In the genomic region with DNA sequence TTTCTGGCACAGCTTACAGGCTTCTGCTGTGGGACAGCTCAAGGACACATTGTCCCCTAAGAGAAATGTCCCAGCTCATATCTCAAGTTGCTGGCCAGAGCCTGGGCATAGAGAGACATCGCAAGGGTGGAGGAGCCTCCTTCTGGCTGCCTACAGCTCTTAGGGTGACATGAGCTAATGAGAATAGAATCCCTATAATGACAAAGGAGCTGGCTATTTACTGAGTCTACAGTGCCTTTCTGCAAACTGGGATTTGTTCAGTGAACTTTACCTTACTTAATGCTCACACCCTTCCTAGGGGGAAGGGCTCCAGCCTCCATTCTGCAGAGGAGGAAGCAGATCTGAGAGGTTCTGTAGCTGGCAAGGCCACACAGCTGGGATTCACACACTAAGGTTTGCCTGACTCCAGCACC, we compare ENCODE assay signal across 17 mouse cellular contexts. TPM values are rescaled to one million over a fixed set of nuclear protein-coding genes. Genes with fewer than 3 reads are reported as not detected.
DNase-seq lines count a peak whose midpoint lies in the region; ATAC-seq and TF ChIP-seq lines count a peak whose summit lies in the region.
"Had no signal": no experiment of that assay in that cellular context is flagged by ENCODE, and none has a peak within 500 bp of the region (broad histone marks: within the 10 kb centered on the region; RNA-seq: fewer than 3 reads in every experiment).

No protein-coding gene starts in this region.

- peak overlapping the region; percentile 14; the same call in 1 of the 2 replicates for H3K4me2 ChIP-seq in intestine, embryonic 16.5 days (ENCODE audit: low read depth, low read length)
- H3K4me2 ChIP-seq: embryonic facial prominence, embryonic 15.5 days; midbrain, embryonic 13.5 days; neural tube, embryonic 12.5 days had no signal

- H3K27me3 ChIP-seq in intestine, embryonic 16.5 days (replicated peaks; ENCODE audit: control insufficient read depth, insufficient read depth, low read length): no peaks in the 10 kb centered on the region
- no peaks in the 10 kb centered on the region for H3K27me3 ChIP-seq in cerebellum, adult 2 months (ENCODE audit: control insufficient read depth, insufficient read depth, low read length)
- H3K27me3 ChIP-seq: embryonic facial prominence, embryonic 15.5 days; midbrain, embryonic 13.5 days; neural tube, embryonic 12.5 days had no signal

- 70% methylated on average over 1 of the region's 1 CpGs for WGBS in intestine, embryonic 16.5 days
- WGBS in cerebellum, adult 2 months: 83% methylated on average over 1 of the region's 1 CpGs

- peak overlapping the region; percentile 42 for H3K9ac ChIP-seq in intestine, embryonic 16.5 days (ENCODE audit: low read depth, low read length)
- H3K9ac ChIP-seq: embryonic facial prominence, embryonic 15.5 days; forebrain, postnatal 0 days; liver, embryonic 14.5 days; midbrain, embryonic 13.5 days; neural tube, embryonic 12.5 days had no signal

- no peak for TF ChIP-seq CTCF in cerebellum, adult 2 months (IDR thresholded peaks at IDR 0.05; ENCODE audit: borderline replicate concordance, insufficient read depth, low read depth, low read length)

- DNase-seq in heart, adult 11 months: peak; percentile 76
- no peak for DNase-seq in heart, adult 8-10 months (ENCODE audit: low spot score)
- DNase-seq in Muller cell, postnatal 12 days (ENCODE audit: inconsistent ontology term): peak; percentile 31
- DNase-seq in adrenal gland, postnatal 36 days: peak; percentile 39 to 49
- DNase-seq in spleen, postnatal 10 days (ENCODE audit: low spot score in 2 of 2): no peak
- DNase-seq in spleen, adult 12 weeks (ENCODE audit: low spot score): no peak
- no peak for DNase-seq in cerebellum, adult 2 months
- DNase-seq: cerebellum, adult 9-11 months; forebrain, postnatal 0 days; kidney, adult 11 months had no signal

- no peaks in the 10 kb centered on the region for H3K36me3 ChIP-seq in intestine, embryonic 16.5 days (ENCODE audit: control insufficient read depth, insufficient read depth, low read length)
- H3K36me3 ChIP-seq: embryonic facial prominence, embryonic 15.5 days; midbrain, embryonic 13.5 days; neural tube, embryonic 12.5 days had no signal

- TF ChIP-seq POLR2A in cerebellum, adult 2 months (IDR thresholded peaks at IDR 0.05; ENCODE audit: borderline replicate concordance, insufficient read depth, low read length): no peak

- H3K9me3 ChIP-seq in intestine, embryonic 16.5 days (ENCODE audit: control insufficient read depth, low read length): no peaks in the 10 kb centered on the region
- H3K9me3 ChIP-seq: embryonic facial prominence, embryonic 15.5 days; midbrain, embryonic 13.5 days; neural tube, embryonic 12.5 days had no signal

- peak; percentile 82 for ATAC-seq in intestine, embryonic 16.5 days
- ATAC-seq: CD4-positive, CD25-positive, alpha-beta regulatory T cell, adult 4 months; forebrain, postnatal 0 days; midbrain, embryonic 13.5 days had no signal

- H3K4me1 ChIP-seq in intestine, embryonic 16.5 days (ENCODE audit: control insufficient read depth, insufficient read depth, low read length): peaks cover 20% of the 10 kb centered on the region
- no peaks in the 10 kb centered on the region for H3K4me1 ChIP-seq in cerebellum, adult 2 months (ENCODE audit: control insufficient read depth, insufficient read depth, low read length)
- H3K4me1 ChIP-seq: midbrain, embryonic 13.5 days; neural tube, embryonic 12.5 days had no signal

- H3K27ac ChIP-seq in intestine, embryonic 16.5 days (ENCODE audit: low read length): peak overlapping the region; percentile 57
- H3K27ac ChIP-seq in cerebellum, adult 2 months (ENCODE audit: insufficient read depth, low read length): no peak overlapping the region
- H3K27ac ChIP-seq: layer of hippocampus, adult 2 months; liver, embryonic 14.5 days; midbrain, embryonic 13.5 days; neural tube, embryonic 12.5 days had no signal

- no peak overlapping the region for H3K4me3 ChIP-seq in intestine, embryonic 16.5 days (ENCODE audit: low read length)
- no peak overlapping the region for H3K4me3 ChIP-seq in cerebellum, adult 2 months (replicated peaks; ENCODE audit: insufficient read depth, low read depth, low read length)
- H3K4me3 ChIP-seq: embryonic facial prominence, embryonic 15.5 days; layer of hippocampus, adult 2 months; midbrain, embryonic 13.5 days; neural tube, embryonic 12.5 days had no signal

RNA-seq across cellular contexts. Expression of a gene that starts 41.4 kb away (rescaled TPM):
- over 10,000 TPM in 3 of 4 experiments, 1,000 to 10,000 TPM in 1; 9,382 to 12,072 (median 10,190) TPM for total RNA-seq in heart, adult 8-10 months (2022)
- 100 to 1,000 TPM; 145 to 272 TPM for total RNA-seq in adrenal gland, postnatal 36 days (2021)
- polyA plus RNA-seq in intestine, embryonic 16.5 days (2015; fragmentation: Nextera tagmentation; extraction: Ambion mirVana): 1,080 and 1,114 TPM in 2 replicates
- polyA plus RNA-seq in cerebellum, adult 2 months (2012; rRNA removed): 157 and 170 TPM in 2 replicates

Comparison
In these comparisons a context has a peak if more than half of its experiments do, and no peak if none do; other contexts are left out.
1. DNase-seq: peak in heart, adult 11 months (single experiment), Muller cell, postnatal 12 days (single experiment) and adrenal gland, postnatal 36 days (2 of 2); none in heart, adult 8-10 months (single experiment), spleen, postnatal 10 days (0 of 2), spleen, adult 12 weeks (single experiment) and cerebellum, adult 2 months (0 of 2).
2. RNA of a gene that starts 41.4 kb away (total RNA-seq): 9,382 to 12,072 TPM in heart, adult 8-10 months; 145 to 272 TPM in adrenal gland, postnatal 36 days; every median in the first group is over 10 times any median in the second.